Mouse (Mus musculus): ENCODE measurements at regions not wholly inside any gene's neighbourhood (a gene's known extent, or its start where the extent isn't known, plus 50 kb on each side); places are given as distances from the start of the nearest gene placed in this dataset.
A peak's percentile ranks its signal among the peaks of the same experiment; 100 is the strongest.

GRCm38 (mm10) chr14:76780572-76781523 is 224.2 kb upstream of the Serp2 start:
- no peak for ATAC-seq

- no peak for ATAC-seq
Measured at GRCm38 (mm10) chr14:76778541-76779399, 222.1 kb upstream of the Serp2 start.

- no peak for ATAC-seq
Measured at GRCm38 (mm10) chr14:76775387-76775924, 218.8 kb upstream of the Serp2 start.

GRCm38 (mm10) chr14:76772781-76773438 is 216.2 kb upstream of the Serp2 start:
- ATAC-seq: no peak

GRCm38 (mm10) chr14:76770106-76770505 is 213.4 kb upstream of the Serp2 start:
- no peak for ATAC-seq

GRCm38 (mm10) chr14:76767301-76767700 is 210.6 kb upstream of the Serp2 start:
- no peak for ATAC-seq

GRCm38 (mm10) chr14:76766186-76766713 is 209.6 kb upstream of the Serp2 start:
- ATAC-seq: no peak

- ATAC-seq: no peak
Measured at GRCm38 (mm10) chr14:76765094-76765504, 208.4 kb upstream of the Serp2 start.

GRCm38 (mm10) chr14:76764390-76764796 is 207.7 kb upstream of the Serp2 start:
- ATAC-seq: peak; percentile 90

GRCm38 (mm10) chr14:76763539-76763938 is 206.8 kb upstream of the Serp2 start:
- no peak for ATAC-seq

- no peak for ATAC-seq
Measured at GRCm38 (mm10) chr14:76762777-76763176, 206.1 kb upstream of the Serp2 start.

- no peak for ATAC-seq
Measured at GRCm38 (mm10) chr14:76761691-76762090, 205.0 kb upstream of the Serp2 start.

- no peak for ATAC-seq
Measured at GRCm38 (mm10) chr14:76761274-76761673, 204.6 kb upstream of the Serp2 start.

- ATAC-seq: no peak
Measured at GRCm38 (mm10) chr14:76760509-76761023, 203.9 kb upstream of the Serp2 start.

GRCm38 (mm10) chr14:76759377-76759776 is 202.7 kb upstream of the Serp2 start:
- no peak for ATAC-seq

GRCm38 (mm10) chr14:76758589-76758988 is 201.9 kb upstream of the Serp2 start:
- ATAC-seq: no peak

- no peak for ATAC-seq
Measured at GRCm38 (mm10) chr14:76755591-76756376, 199.1 kb upstream of the Serp2 start.

GRCm38 (mm10) chr14:76753734-76754133 is 197.0 kb upstream of the Serp2 start:
- no peak for ATAC-seq

- ATAC-seq: no peak
Measured at GRCm38 (mm10) chr14:76749178-76749577, 192.5 kb upstream of the Serp2 start.

- ATAC-seq: no peak
Measured at GRCm38 (mm10) chr14:76748711-76749110, 192.0 kb upstream of the Serp2 start.

- no peak for ATAC-seq
Measured at GRCm38 (mm10) chr14:76747814-76748213, 191.1 kb upstream of the Serp2 start.
